Mouse (Mus musculus) forebrain, embryonic 14.5 days (tissue): ENCODE data around the gene Polr2m. TPM values are rescaled to one million over a fixed set of nuclear protein-coding genes. Genes with fewer than 3 reads are reported as not detected.
A peak's percentile ranks its signal among the peaks of the same experiment; 100 is the strongest.

Experiments
- ATAC-seq: fragments of 200-750 bp; cut with Nextera tagmentation; 2 replicates; pipeline ENCODE4 v1.8.0; 2017; ENCODE audit warnings: mild to moderate bottlenecking, moderate library complexity
- DNase-seq: peaks from one replicate; pipeline ENCODE4 v3.0.0-alpha.2; 2015; ENCODE audit warnings: low spot score
- H3K27ac ChIP-seq: fragments of 300-500 bp; sonication (generic); 2 replicates; pipeline ENCODE4 v1.5.1; 2014; ENCODE audit warnings: low read depth, mild to moderate bottlenecking, control low read depth, low read length, moderate library complexity
- H3K27me3 ChIP-seq: fragments of 300-500 bp; sonication (generic); replicated peaks from 2 replicates; pipeline ENCODE4 v1.6.1; 2014; ENCODE audit warnings: low read length, control low read depth, mixed read lengths; ENCODE audit not compliant: control insufficient read depth, insufficient read depth
- H3K36me3 ChIP-seq: fragments of 300-500 bp; sonication (generic); 2 replicates; pipeline ENCODE4 v1.6.1; 2014; ENCODE audit warnings: low read length, control low read depth; ENCODE audit not compliant: control insufficient read depth, insufficient read depth
- H3K4me1 ChIP-seq: fragments of 300-500 bp; sonication (generic); 2 replicates; pipeline ENCODE4 v1.6.1; 2014; ENCODE audit warnings: antibody characterized with exemption, low read length, control low read depth; ENCODE audit not compliant: control insufficient read depth, insufficient read depth
- H3K4me2 ChIP-seq: fragments of 300-500 bp; sonication (generic); 2 replicates; pipeline ENCODE4 v1.6.1; 2014; ENCODE audit warnings: mild to moderate bottlenecking, control low read depth, low read length
- H3K4me3 ChIP-seq: fragments of 300-500 bp; sonication (generic); 2 replicates; pipeline ENCODE4 v1.5.1; 2014; ENCODE audit warnings: low read depth, low read length, control low read depth
- H3K9ac ChIP-seq: fragments of 300-500 bp; sonication (generic); 2 replicates; pipeline ENCODE4 v1.6.1; 2014; ENCODE audit warnings: mild to moderate bottlenecking, low read length, control low read depth, moderate library complexity
- H3K9me3 ChIP-seq: fragments of 300-500 bp; sonication (generic); replicated peaks from 2 replicates; pipeline ENCODE4 v1.6.1; 2016; ENCODE audit warnings: low read length, control low read depth, mixed read lengths; ENCODE audit not compliant: control insufficient read depth
- WGBS: fragments of 180-500 bp; shearing (Covaris S2); extraction: QIAGEN DNeasy Blood & Tissue Kit; methylation state at CpG from one replicate; pipeline ENCODE4 v1.1.7; 2014; 5-methylcytosine and 5-hydroxymethylcytosine counted together
- polyA plus RNA-seq: library from polyadenylated mRNA; unstranded; fragments of >200 nt; fragmentation: Nextera tagmentation; extraction: Ambion mirVana; gene quantifications from 2 replicates; pipeline ENCODE4 v1.2.1, GENCODE M21; 2014

Gene Polr2m
- polyA plus RNA-seq, 1 experiment from 2014 or later, result 289 TPM

DNA sequence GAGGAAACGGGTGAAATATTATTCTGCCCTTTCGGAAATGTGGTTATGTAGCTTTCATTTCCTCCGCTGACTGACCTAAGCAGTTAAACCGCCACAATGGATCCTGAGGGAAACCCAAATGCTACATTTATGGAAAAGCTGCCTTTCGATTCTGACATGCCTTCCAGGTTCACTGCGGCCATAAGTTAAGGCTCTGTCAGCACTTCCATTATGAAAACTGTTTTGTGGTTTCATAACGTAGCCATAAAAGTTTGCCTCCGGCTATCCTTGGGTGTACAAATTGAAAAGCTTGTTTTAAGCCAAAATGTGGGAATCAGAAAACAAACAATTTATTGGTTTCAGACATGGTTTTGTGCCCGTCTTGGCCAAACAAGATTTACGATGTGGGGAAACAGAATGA is 27.2 kb upstream of the Polr2m start:
- no peak overlapping the region for H3K4me2 ChIP-seq
- H3K27ac ChIP-seq, result no peak overlapping the region
- H3K4me1 ChIP-seq, result no peaks in the 10 kb centered on the region
- no peaks in the 10 kb centered on the region for H3K27me3 ChIP-seq
- no peaks in the 10 kb centered on the region for H3K9me3 ChIP-seq
- no peaks in the 10 kb centered on the region for H3K36me3 ChIP-seq
- WGBS, result 93% methylated on average over 10 of the region's 10 CpGs
- no peak overlapping the region for H3K4me3 ChIP-seq
- DNase-seq (no peak), ATAC-seq (no peak)
- no peak overlapping the region for H3K9ac ChIP-seq

DNA sequence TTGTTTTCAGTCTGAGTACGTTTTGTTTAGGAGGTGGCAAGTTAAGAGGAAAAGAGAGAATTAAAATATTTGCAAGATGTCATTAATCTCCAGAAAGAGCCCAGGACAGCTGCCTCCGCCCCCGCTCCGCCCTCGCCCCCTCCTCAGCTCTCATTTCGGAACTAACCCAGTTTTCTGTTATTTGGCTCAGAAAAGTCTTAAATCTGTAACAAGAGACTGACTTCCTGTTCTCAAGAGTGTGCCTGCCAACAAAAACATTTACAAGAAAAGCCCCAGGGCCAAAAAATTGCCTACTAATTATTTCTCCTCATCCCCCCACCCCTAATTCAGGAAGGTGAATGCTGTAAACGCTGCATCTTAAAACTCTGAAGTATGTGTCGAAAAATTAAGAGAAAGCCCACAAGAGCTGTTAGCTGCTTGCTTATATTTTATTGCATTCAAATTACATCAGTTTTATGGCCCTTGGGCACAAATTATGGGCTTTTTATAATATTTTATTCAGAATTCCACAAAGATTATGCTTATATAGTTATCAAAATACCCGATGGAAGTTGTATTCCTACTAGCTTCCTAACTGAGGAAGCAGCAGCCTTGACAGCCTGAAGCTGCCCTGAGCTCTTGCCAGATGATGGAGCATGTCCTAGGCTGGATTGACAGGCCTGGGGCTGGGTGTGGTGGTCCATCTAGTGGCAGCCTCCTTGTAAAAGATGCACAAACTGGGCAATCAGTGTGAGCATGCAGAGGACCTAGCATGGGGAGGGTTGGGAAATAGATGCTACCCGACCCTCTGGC is 12.9 kb upstream of the Polr2m start:
- Histone ChIP-seq H3K27me3 (no peaks in the 10 kb centered on the region), H3K36me3 (no peaks in the 10 kb centered on the region), H3K9ac (no peak overlapping the region), H3K9me3 (no peaks in the 10 kb centered on the region), H3K4me2 (no peak overlapping the region), H3K27ac (no peak overlapping the region), H3K4me1 (no peaks in the 10 kb centered on the region), H3K4me3 (no peak overlapping the region)
- WGBS, result 73% methylated on average over 10 of the region's 10 CpGs
- no peak for ATAC-seq
- no peak for DNase-seq

DNA sequence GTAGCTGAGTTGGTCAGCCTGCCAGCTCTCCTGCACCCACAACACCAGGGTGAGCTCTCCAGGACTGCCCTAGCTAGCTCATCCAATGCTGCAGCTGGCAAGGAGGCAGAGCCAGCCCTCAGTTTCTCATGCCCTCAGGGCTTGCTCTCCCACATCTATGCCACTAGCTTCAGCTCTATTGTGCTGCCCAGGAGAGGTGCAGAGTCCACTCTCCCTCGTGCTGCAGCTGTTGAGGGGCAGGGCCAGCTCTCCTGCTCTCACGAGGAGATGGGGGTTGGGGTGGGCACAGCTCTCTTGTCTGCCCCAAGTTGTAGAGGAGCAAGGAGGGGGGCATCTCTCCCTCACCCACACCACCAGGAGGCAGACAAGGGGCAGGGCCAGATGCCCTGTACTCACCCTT is 10.9 kb upstream of the Polr2m start:
- WGBS, result 31% methylated on average over 2 of the region's 2 CpGs
- no peaks in the 10 kb centered on the region for H3K9me3 ChIP-seq

DNA sequence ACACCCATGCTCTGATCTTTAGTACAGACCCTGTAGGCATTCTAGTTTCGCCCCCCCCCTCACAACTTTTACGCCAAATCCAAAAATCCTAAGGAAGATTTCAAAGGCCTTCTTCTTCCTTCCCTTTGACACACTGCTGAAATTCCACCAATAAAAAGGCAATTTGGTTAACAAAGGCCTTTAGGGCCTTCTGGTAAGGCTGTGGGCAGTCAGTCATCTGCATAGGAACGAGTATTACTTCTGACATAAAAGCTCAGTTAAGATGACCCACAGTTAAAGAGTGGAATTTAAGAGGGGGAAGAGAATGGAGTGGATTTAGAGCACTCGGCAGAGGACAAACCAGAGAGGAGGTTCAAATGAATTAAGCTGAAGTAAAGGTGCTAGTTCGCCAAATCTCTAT is 8.0 kb upstream of the Polr2m start:
- Histone ChIP-seq H3K36me3 (no peaks in the 10 kb centered on the region), H3K9ac (no peak overlapping the region), H3K4me1 (no peaks in the 10 kb centered on the region), H3K4me2 (no peak overlapping the region), H3K4me3 (no peak overlapping the region), H3K27ac (no peak overlapping the region), H3K27me3 (no peaks in the 10 kb centered on the region), H3K9me3 (no peaks in the 10 kb centered on the region)
- ATAC-seq, result no peak
- WGBS, result 54% methylated on average over 5 of the region's 5 CpGs
- no peak for DNase-seq

More for the DNA sequence above, 10.9 kb upstream of the Polr2m start:
- ATAC-seq (no peak), DNase-seq (no peak)
- Histone ChIP-seq H3K4me2 (no peak overlapping the region), H3K4me3 (no peak overlapping the region), H3K36me3 (no peaks in the 10 kb centered on the region), H3K4me1 (no peaks in the 10 kb centered on the region), H3K27me3 (no peaks in the 10 kb centered on the region), H3K27ac (no peak overlapping the region), H3K9ac (no peak overlapping the region)

DNA sequence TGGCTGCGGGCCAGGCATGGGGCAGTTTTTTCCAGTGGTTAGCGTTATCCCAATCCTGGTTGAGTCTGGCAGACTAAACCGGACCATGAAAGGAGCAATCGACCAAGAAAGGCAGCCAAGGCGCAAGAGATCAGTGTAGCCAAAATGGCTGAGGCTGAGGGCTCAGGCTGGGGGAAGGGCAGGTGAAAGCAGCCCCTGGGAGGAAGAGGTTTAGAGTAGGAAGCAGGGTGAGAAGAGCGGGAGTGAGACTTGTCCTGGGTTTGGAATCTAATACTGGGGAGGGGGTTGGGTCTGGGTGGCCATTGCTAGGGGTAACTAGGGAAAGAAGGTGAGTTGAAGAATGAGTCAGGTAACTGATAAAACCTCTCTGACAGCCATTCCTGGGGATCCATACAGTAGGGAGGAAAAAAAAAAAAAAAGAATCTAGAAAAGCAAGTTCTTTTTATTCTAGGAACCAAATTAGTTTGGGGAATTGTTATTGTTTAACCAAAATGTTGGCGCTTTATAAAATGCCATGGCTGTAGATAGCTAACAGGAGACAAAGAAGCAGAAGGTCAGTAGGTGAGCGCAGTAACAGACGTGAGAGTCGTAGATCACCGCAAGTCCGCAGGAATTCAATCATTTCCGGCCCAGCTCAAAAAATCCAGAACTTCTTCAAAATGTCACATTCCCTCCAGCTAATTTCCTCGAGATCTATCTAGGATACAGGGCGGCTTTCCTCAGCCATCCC is 6.7 kb upstream of the Polr2m start:
- Histone ChIP-seq H3K27ac (no peak overlapping the region), H3K4me3 (no peak overlapping the region), H3K4me2 (no peak overlapping the region), H3K27me3 (0 out of 2 replicates have a peak, but pooled peaks cover 2% of the 10 kb centered on the region), H3K36me3 (no peaks in the 10 kb centered on the region), H3K9me3 (no peaks in the 10 kb centered on the region), H3K4me1 (no peaks in the 10 kb centered on the region), H3K9ac (no peak overlapping the region)
- no peak for DNase-seq
- 84% methylated on average over 15 of the region's 15 CpGs for WGBS
- no peak for ATAC-seq

DNA sequence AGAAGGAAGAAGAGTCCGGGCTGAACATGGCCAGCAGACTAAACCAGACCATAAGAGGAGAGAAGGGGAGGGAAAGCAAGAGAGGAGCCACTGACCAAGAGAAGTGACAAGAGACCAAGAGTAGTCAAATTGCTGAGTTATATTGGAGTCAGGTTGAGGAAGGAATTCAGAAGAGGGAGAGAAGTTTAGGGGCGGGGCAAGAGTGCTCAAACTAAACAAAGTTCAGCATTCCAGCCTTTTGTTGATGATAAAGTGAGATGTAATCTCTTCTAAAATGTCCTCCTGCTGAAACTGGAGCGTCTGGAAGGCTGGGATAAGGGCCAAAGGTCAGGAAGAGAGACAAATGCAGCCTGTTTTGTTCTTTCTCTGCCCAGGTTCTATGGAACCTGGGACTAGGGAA is 4.3 kb upstream of the Polr2m start:
- H3K36me3 ChIP-seq, result no peaks in the 10 kb centered on the region
- H3K4me3 ChIP-seq, result no peak overlapping the region
- ATAC-seq, result no peak
- H3K4me1 ChIP-seq, result no peaks in the 10 kb centered on the region
- no peak overlapping the region for H3K27ac ChIP-seq
- no peak for DNase-seq
- WGBS, result 58% methylated on average over 3 of the region's 3 CpGs
- no peak overlapping the region for H3K4me2 ChIP-seq
- H3K9me3 ChIP-seq, result no peaks in the 10 kb centered on the region
- 0 out of 2 replicates have a peak, but pooled peaks cover 2% of the 10 kb centered on the region for H3K27me3 ChIP-seq
- no peak overlapping the region for H3K9ac ChIP-seq

DNA sequence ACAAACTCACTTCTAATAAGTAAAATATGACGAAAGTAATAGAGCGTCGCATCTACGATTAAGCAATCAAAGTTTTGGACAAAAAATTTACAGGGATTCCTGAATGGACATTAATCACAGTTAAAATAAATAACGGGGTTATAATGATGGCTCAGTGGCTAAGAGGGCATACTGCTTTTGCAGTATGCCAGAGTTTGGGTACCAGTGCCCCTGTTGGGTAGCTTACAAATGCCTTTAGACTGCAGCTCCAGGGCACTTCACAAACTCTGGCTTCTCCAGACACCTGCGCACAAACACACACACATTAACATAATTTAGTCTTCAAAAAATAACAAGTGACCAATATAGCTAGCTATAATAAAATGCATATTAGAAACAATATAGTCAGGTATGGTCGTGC is 392 bp upstream of the Polr2m start:
- DNase-seq, result no peak
- peak; percentile 29 for ATAC-seq
- 0 out of 2 replicates have a peak overlapping the region, but pooled peaks have one; percentile 3 for H3K27ac ChIP-seq
- H3K27me3 ChIP-seq, result 0 out of 2 replicates have a peak, but pooled peaks cover 2% of the 10 kb centered on the region
- WGBS, result 38% methylated on average over 7 of the region's 7 CpGs
- peak overlapping the region; percentile 99; the same call in 1 of the 2 replicates for H3K9ac ChIP-seq
- peaks cover 26% of the 10 kb centered on the region for H3K36me3 ChIP-seq
- peaks cover 2% of the 10 kb centered on the region; the same call in 1 of the 2 replicates for H3K4me1 ChIP-seq
- no peaks in the 10 kb centered on the region for H3K9me3 ChIP-seq
- H3K4me2 ChIP-seq, result peak overlapping the region; percentile 61
- H3K4me3 ChIP-seq, result peak overlapping the region; percentile 96; the same call in 1 of the 2 replicates

DNA sequence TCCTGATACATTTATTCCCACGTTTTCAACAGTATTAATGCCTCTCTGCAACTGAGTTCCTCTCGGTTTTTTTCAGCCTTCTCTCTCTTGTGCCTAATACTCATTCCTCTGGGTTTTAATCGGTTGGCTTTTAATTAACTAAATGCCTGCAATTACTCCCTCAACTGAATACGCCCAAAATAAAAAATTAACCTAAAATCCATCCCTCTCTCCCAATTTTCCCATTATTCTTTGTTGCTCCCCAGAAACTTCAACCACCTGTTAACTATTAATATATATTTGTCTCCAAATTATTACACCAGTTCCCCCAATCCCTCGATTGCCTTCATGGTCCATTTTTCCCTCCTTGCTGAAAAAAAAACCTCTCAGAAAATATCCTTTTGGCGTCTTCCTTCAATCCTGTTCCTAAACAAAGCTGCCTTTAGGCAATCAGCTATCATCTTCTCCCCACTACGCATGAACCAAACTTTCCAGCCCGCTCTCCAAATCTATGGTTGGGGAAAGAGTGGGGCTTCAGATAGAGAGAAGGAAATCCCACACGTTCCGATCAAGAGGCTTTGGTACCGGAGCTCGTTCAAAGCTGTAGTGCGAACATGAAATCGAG is 762 bp downstream of the Polr2m start:
- Histone ChIP-seq H3K9ac (peak overlapping the region; percentile 99), H3K36me3 (peaks cover 37% of the 10 kb centered on the region), H3K4me1 (peaks cover 2% of the 10 kb centered on the region; the same call in 1 of the 2 replicates), H3K27me3 (0 out of 2 replicates have a peak, but pooled peaks cover 2% of the 10 kb centered on the region), H3K4me2 (peak overlapping the region; percentile 61), H3K9me3 (no peaks in the 10 kb centered on the region), H3K4me3 (peak overlapping the region; percentile 96), H3K27ac (peak overlapping the region; percentile 88)
- 2% methylated on average over 14 of the region's 14 CpGs for WGBS
- DNase-seq, result no peak
- no peak for ATAC-seq
